Mouse (Mus musculus): ENCODE results near the gene Iah1. TPM values are rescaled to one million over a fixed set of nuclear protein-coding genes. Genes with fewer than 3 reads are reported as not detected.

The Iah1 gene
- polyA plus RNA-seq, 1 experiment from 2014 or later, result 55.6 TPM

DNA sequence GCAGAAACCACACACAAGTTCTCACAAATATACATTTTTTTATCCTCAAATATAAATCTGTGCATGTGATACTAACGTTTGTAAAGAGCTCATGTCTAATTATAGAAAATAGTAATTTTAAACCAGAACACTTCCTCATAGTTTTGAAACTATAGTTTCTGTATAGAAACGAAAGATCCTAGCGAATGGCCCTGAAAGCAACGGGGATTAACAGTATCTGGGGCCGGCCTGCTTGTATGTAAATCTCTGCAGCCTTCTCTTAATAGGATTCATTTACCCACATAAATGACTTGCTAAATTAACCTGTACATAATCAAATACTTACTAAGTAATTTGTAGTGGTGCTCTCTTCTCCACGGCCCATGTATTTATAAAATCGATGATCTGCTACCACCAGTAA, 30.8 kb downstream of the Iah1 start:
- Histone ChIP-seq H3K4me3 (ENCODE audit: low read depth, low read length) (no peak overlapping the region), H3K27ac (ENCODE audit: low read depth, low read length) (no peak overlapping the region), H3K36me3 (ENCODE audit: control insufficient read depth, insufficient read depth, low read length) (peaks cover 28% of the 10 kb centered on the region), H3K9ac (ENCODE audit: low read length) (no peak overlapping the region), H3K27me3 (replicated peaks; ENCODE audit: control insufficient read depth, insufficient read depth, low read length) (no peaks in the 10 kb centered on the region), H3K4me2 (ENCODE audit: low read length) (no peak overlapping the region), H3K9me3 (replicated peaks; ENCODE audit: control insufficient read depth, low read length) (peaks cover 3% of the 10 kb centered on the region; the same call in 1 of the 2 replicates), H3K4me1 (ENCODE audit: control insufficient read depth, insufficient read depth, low read length) (no peaks in the 10 kb centered on the region)
- WGBS, result 72% methylated on average over 7 of the region's 7 CpGs
- no peak for DNase-seq (ENCODE audit: low spot score)
- ATAC-seq, result no peak

DNA sequence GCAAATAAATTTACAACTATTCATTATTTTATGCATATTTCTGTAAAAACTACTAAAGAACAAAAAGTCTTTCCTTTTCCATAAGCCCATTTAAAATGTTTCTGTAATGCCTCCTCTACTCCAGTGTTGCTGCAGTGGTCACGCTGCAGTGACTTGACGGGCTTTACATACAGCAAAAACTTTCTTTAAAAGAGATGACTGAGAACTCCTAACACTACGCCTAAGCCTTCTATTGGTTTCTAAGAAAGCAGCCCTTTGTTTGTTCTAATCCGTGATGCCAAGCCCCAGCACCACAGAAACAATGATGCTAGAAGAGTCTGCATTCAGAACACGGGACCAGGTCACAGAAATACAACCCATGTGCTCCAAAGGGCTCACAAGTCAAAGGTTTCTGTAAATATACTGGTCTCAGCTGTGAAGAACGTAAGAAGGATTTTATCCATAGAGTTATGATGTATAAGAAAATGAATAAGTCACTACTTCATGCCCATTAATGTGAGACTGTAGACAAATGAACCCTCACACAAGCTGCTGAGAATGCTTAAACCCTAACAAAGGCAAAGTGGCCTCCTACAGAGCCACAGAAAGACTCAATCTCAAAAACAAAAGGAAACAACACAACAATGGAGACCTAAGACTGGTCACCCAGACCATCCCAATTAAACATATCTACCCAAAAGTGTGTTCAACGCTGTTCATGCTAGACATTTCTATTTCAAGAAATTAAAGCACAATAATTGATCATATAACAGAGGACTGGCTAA, 34.1 kb downstream of the Iah1 start:
- ATAC-seq (no peak), DNase-seq (ENCODE audit: low spot score) (no peak)
- Histone ChIP-seq H3K36me3 (ENCODE audit: control insufficient read depth, insufficient read depth, low read length) (peaks cover 37% of the 10 kb centered on the region), H3K9me3 (replicated peaks; ENCODE audit: control insufficient read depth, low read length) (peaks cover 4% of the 10 kb centered on the region; the same call in 1 of the 2 replicates), H3K4me2 (ENCODE audit: low read length) (no peak overlapping the region), H3K4me1 (ENCODE audit: control insufficient read depth, insufficient read depth, low read length) (no peaks in the 10 kb centered on the region), H3K4me3 (ENCODE audit: low read depth, low read length) (no peak overlapping the region), H3K27ac (ENCODE audit: low read depth, low read length) (no peak overlapping the region), H3K9ac (ENCODE audit: low read length) (no peak overlapping the region), H3K27me3 (replicated peaks; ENCODE audit: control insufficient read depth, insufficient read depth, low read length) (no peaks in the 10 kb centered on the region)
- 7% methylated on average over 7 of the region's 7 CpGs for WGBS

DNA sequence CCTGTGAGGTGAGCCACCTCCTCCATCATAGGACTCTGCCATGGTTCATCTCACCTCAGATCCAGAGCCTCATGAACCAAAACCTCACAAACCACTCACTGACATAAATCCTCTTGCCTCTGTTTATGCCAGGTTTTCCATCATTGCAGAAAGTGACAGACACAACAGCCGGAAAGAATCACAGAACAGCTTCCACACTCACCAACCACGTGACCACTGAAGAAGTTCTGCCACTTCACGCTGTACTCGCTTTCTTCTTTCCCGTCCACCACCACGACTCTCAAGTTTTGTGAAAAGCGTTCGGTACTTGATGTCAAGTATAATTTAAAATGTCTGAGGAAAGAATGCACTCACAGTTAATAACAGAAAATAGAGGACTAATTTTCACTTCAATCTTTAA, 37.5 kb downstream of the Iah1 start:
- 97% methylated on average over 8 of the region's 8 CpGs for WGBS

GRCm38 (mm10) chr12:21362686-21363085, 46.5 kb downstream of the Iah1 start:
- WGBS, result 87% methylated on average over 2 of the region's 2 CpGs
- H3K9ac ChIP-seq (ENCODE audit: low read length), result no peak overlapping the region
- H3K4me3 ChIP-seq (ENCODE audit: low read depth, low read length), result no peak overlapping the region
- H3K27ac ChIP-seq (ENCODE audit: low read depth, low read length), result no peak overlapping the region
- no peaks in the 10 kb centered on the region for H3K4me1 ChIP-seq (ENCODE audit: control insufficient read depth, insufficient read depth, low read length)
- no peaks in the 10 kb centered on the region for H3K36me3 ChIP-seq (ENCODE audit: control insufficient read depth, insufficient read depth, low read length)
- ATAC-seq (no peak), DNase-seq (ENCODE audit: low spot score) (no peak)
- H3K27me3 ChIP-seq (replicated peaks; ENCODE audit: control insufficient read depth, insufficient read depth, low read length), result no peaks in the 10 kb centered on the region
- no peak overlapping the region for H3K4me2 ChIP-seq (ENCODE audit: low read length)
- no peaks in the 10 kb centered on the region for H3K9me3 ChIP-seq (replicated peaks; ENCODE audit: control insufficient read depth, low read length)

More for the DNA sequence above, 37.5 kb downstream of the Iah1 start:
- Histone ChIP-seq H3K4me1 (ENCODE audit: control insufficient read depth, insufficient read depth, low read length) (no peaks in the 10 kb centered on the region), H3K4me2 (ENCODE audit: low read length) (no peak overlapping the region), H3K36me3 (ENCODE audit: control insufficient read depth, insufficient read depth, low read length) (peaks cover 31% of the 10 kb centered on the region), H3K4me3 (ENCODE audit: low read depth, low read length) (no peak overlapping the region), H3K27ac (ENCODE audit: low read depth, low read length) (no peak overlapping the region), H3K9ac (ENCODE audit: low read length) (no peak overlapping the region), H3K27me3 (replicated peaks; ENCODE audit: control insufficient read depth, insufficient read depth, low read length) (no peaks in the 10 kb centered on the region), H3K9me3 (replicated peaks; ENCODE audit: control insufficient read depth, low read length) (peaks cover 4% of the 10 kb centered on the region; the same call in 1 of the 2 replicates)
- DNase-seq (ENCODE audit: low spot score) (no peak), ATAC-seq (no peak)

DNA sequence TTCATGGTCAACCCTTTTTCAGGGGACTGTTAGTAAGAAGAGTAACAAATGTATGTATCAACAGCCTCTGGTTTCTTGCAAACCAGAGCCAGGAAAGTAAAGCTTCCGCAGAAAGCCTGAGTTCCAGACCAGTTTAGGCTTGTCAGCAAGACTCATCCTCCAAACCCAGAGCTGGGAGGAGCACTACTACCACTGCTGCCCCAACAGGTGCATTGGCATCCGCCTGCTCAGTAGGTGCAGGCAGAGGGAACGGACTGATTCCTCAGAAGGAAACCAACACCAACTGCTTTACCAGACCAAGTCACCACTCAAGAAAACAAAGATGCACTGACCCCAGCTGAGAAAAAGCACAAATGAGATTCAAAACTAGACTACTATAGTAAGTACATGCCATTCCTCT, 47.0 kb downstream of the Iah1 start:
- 94% methylated on average over 3 of the region's 3 CpGs for WGBS
- ATAC-seq, result no peak
- Histone ChIP-seq H3K4me2 (ENCODE audit: low read length) (no peak overlapping the region), H3K36me3 (ENCODE audit: control insufficient read depth, insufficient read depth, low read length) (no peaks in the 10 kb centered on the region), H3K4me3 (ENCODE audit: low read depth, low read length) (no peak overlapping the region), H3K27me3 (replicated peaks; ENCODE audit: control insufficient read depth, insufficient read depth, low read length) (no peaks in the 10 kb centered on the region), H3K4me1 (ENCODE audit: control insufficient read depth, insufficient read depth, low read length) (no peaks in the 10 kb centered on the region), H3K9me3 (replicated peaks; ENCODE audit: control insufficient read depth, low read length) (no peaks in the 10 kb centered on the region), H3K27ac (ENCODE audit: low read depth, low read length) (no peak overlapping the region), H3K9ac (ENCODE audit: low read length) (no peak overlapping the region)
- DNase-seq (ENCODE audit: low spot score), result no peak

GRCm38 (mm10) chr12:21364624-21365435, 48.6 kb downstream of the Iah1 start:
- Histone ChIP-seq H3K9me3 (replicated peaks; ENCODE audit: control insufficient read depth, low read length) (no peaks in the 10 kb centered on the region), H3K36me3 (ENCODE audit: control insufficient read depth, insufficient read depth, low read length) (no peaks in the 10 kb centered on the region), H3K4me1 (ENCODE audit: control insufficient read depth, insufficient read depth, low read length) (no peaks in the 10 kb centered on the region), H3K9ac (ENCODE audit: low read length) (no peak overlapping the region), H3K27me3 (replicated peaks; ENCODE audit: control insufficient read depth, insufficient read depth, low read length) (no peaks in the 10 kb centered on the region), H3K4me3 (ENCODE audit: low read depth, low read length) (no peak overlapping the region), H3K4me2 (ENCODE audit: low read length) (no peak overlapping the region), H3K27ac (ENCODE audit: low read depth, low read length) (no peak overlapping the region)
- no peak for DNase-seq (ENCODE audit: low spot score)
- ATAC-seq, result no peak
- WGBS, result 90% methylated on average over 10 of the region's 10 CpGs

DNA sequence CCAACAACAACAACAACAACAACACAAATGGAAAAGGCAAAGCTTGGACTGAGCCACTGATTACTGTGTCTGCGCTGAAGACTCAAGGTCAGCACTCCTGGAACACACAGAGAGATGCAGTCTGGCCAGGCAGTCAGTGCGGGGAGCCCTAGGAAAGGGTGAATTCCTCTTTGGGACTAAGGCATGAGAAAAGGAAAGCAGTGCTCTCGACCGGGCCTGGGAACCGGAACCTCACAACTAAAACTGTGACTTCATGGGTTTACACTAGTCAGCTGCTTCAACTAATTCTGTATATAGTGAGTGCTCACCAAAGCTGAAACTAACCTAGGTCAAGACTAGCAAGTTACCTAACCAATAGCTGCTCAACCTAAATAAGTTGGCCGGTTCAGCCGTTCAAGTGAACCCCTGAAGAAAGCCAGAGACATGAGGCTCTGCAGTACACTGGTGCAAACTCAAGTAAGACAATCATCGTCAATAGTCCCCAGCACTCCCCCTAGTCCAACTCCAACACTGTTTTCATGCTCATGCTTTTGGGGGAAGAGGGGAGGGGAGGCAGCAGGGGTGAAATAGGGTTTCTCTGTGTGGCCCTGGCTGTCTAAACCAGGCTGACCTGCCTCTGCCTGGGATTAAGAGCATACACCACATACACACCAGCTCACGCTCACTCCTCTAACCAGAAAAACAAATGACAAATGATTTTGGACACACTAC, 52.3 kb downstream of the Iah1 start:
- DNase-seq (ENCODE audit: low spot score), result no peak
- Histone ChIP-seq H3K27me3 (replicated peaks; ENCODE audit: control insufficient read depth, insufficient read depth, low read length) (no peaks in the 10 kb centered on the region), H3K27ac (ENCODE audit: low read depth, low read length) (no peak overlapping the region), H3K36me3 (ENCODE audit: control insufficient read depth, insufficient read depth, low read length) (no peaks in the 10 kb centered on the region), H3K9me3 (replicated peaks; ENCODE audit: control insufficient read depth, low read length) (no peaks in the 10 kb centered on the region), H3K9ac (ENCODE audit: low read length) (no peak overlapping the region), H3K4me2 (ENCODE audit: low read length) (no peak overlapping the region), H3K4me3 (ENCODE audit: low read depth, low read length) (no peak overlapping the region), H3K4me1 (ENCODE audit: control insufficient read depth, insufficient read depth, low read length) (0 out of 2 replicates have a peak, but pooled peaks cover 7% of the 10 kb centered on the region)
- no peak for ATAC-seq
- WGBS, result 96% methylated on average over 9 of the region's 9 CpGs

- 0 out of 2 replicates have a peak, but pooled peaks cover 7% of the 10 kb centered on the region for H3K4me1 ChIP-seq (ENCODE audit: control insufficient read depth, insufficient read depth, low read length)
- ATAC-seq, result no peak
- no peak for DNase-seq (ENCODE audit: low spot score)
- no peak overlapping the region for H3K27ac ChIP-seq (ENCODE audit: low read depth, low read length)
- no peak overlapping the region for H3K4me3 ChIP-seq (ENCODE audit: low read depth, low read length)
- 92% methylated on average over 5 of the region's 5 CpGs for WGBS
- no peaks in the 10 kb centered on the region for H3K27me3 ChIP-seq (replicated peaks; ENCODE audit: control insufficient read depth, insufficient read depth, low read length)
- H3K36me3 ChIP-seq (ENCODE audit: control insufficient read depth, insufficient read depth, low read length), result no peaks in the 10 kb centered on the region
- no peaks in the 10 kb centered on the region for H3K9me3 ChIP-seq (replicated peaks; ENCODE audit: control insufficient read depth, low read length)
- no peak overlapping the region for H3K4me2 ChIP-seq (ENCODE audit: low read length)
- H3K9ac ChIP-seq (ENCODE audit: low read length), result no peak overlapping the region
These were observed 52.9 kb downstream of the Iah1 start for GRCm38 (mm10) chr12:21369087-21369410.
